Mouse (Mus musculus) c-Kit-positive CD71-negative TER-119-negative erythroid progenitor cells, embryonic 14.5 days (primary cell): ENCODE measurements around the gene Fbxw8.

Experiments
- DNase-seq: peaks from one replicate; pipeline ENCODE4 v3.0.0-alpha.2; 2013; ENCODE audit warnings: low read depth

Gene Fbxw8

DNA sequence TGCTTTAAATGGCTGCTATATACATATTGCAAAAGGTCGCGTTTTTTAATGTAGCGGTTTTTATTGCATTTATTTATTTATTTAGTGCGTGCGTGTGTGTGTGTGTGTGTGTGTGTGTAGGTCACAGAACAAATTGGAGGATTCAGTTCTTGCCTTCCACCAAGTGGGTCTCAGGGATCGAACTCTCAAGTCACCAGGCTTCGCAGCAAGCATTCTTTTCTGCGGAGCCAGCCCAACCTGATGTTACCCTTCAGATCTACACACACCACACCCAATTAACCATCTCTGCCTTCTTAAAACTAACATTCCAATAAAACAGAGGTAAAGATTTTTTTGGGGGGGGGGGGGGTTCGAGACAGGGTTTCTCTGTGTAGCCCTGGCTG, 292 bp upstream of the Fbxw8 start:
- DNase-seq = no peak

DNA sequence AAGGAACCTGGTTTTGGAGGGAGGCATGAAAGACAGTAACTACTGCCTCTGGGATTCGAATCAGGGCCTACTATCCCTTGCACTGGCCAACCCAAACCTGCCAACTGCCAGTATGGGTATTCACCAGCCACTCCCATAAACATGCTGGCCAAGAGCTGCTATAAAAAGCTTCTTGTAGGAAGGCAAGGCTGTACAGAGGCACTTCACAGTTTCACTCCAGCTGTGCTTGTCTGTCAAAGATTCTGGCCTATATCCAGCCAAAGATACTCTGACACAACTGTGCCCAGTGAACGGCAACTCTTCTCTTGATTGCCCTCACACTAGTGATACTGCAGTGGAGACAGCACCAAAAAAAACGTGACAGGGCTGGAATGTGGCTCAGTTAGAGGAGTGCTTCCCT, 5.6 kb downstream of the Fbxw8 start:
- no peak for DNase-seq

DNA sequence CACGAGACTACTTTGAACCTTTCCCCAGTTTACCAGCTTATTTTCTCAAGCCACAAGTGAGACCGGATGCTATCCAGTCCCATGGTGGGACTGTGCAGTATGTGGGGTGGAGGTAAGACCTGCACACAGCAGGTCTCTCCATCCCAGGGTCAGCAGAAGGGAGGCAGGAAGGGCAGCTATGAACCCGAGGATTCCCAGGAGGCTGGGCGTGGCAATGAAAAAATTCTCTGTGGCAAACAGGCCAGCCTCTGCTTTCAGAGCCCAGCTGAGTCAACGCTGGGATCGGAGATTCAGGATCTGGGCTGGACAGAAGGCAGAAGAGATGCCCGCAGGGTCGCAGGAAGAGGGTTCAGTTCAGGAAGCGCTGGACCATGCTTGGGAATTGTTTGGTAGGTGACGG, 8.0 kb downstream of the Fbxw8 start:
- no peak for DNase-seq

DNA sequence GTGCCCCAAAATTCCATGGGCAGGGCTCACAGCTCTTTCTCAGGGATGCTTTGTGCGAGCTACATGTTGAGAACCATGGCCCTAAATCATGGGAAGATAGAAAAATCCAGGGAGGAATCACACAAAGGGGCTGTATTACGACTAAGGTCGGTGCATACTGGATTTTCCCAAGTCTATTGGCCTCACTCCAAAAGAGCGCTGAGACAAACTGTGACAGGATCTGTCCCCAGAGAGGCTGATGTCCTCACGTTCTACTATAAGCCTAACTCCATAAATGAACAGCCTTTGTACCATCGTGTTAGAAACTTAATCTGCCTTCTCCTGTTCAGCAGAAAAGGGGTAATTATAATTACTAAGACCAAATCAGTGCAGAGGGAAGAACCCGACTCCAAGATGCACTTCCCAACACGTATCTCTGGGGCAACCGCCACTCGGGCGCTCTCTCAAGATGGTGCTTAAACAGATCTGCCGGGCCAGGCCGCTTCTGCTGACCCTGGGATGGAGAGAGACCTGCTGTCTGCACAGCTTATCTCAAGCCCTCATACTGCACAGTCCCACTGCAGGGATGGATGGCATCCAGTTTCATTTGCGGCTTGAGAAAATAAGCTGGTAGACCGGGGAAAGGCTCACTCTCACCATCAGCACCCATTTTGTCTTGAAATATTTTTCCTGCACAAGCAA, 9.1 kb downstream of the Fbxw8 start:
- DNase-seq = no peak

DNA sequence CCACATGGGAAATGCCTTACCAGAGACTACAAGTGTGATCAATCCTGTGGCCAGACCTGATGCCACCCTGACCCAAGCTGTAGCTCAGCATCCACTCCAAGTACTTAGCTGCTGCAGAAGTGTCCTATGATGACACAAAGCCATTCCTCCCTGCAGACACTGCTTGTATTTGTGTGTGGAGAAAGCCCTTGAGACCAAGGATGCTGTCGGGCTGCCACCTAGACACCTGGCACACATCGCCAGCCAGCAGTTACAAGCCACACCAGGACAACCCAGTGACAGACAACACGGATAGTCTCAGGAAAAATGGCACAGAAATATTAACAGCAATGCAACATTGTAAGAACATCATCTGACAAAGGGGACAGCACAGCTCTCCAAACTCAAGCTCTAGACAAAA, 9.8 kb downstream of the Fbxw8 start:
- no peak for DNase-seq

DNA sequence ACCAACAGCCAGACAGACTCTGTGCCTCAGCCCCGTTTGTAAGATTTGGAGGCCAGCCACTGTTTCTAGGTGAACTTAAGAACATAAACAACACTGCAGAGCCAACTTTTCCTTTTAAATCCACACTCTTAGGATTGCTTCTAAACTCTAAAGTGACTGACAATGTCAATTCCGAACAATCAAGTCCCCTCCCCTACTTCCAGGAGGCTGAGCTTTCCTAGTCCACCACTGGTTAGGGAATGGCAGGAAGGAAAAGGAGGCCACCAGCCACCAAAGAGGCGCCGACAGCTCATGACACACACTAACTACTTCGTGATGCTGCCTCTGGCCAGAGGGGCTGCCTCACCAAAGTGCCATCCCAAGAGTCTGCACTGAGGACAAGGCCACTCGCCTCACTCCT, 10.5 kb downstream of the Fbxw8 start:
- DNase-seq = no peak

DNA sequence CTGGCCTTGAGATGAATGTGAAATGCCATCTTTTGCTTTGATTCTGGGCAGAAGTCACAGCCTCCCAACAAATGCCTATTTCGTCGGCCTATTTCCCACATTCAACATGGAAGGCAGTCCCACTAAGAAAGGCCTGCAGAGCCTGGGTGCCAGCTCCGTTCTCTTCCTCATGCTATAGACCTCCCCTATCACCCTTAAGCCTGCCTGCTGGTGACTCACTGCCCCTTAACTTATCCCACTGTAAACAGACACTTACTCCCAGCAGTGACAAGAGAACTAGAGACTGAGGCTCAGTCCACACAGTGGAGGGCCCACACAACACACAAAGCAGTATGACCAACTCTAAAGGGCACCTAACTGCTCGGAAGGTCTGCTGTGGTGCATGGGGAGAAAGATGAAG, 10.9 kb downstream of the Fbxw8 start:
- DNase-seq = no peak

DNA sequence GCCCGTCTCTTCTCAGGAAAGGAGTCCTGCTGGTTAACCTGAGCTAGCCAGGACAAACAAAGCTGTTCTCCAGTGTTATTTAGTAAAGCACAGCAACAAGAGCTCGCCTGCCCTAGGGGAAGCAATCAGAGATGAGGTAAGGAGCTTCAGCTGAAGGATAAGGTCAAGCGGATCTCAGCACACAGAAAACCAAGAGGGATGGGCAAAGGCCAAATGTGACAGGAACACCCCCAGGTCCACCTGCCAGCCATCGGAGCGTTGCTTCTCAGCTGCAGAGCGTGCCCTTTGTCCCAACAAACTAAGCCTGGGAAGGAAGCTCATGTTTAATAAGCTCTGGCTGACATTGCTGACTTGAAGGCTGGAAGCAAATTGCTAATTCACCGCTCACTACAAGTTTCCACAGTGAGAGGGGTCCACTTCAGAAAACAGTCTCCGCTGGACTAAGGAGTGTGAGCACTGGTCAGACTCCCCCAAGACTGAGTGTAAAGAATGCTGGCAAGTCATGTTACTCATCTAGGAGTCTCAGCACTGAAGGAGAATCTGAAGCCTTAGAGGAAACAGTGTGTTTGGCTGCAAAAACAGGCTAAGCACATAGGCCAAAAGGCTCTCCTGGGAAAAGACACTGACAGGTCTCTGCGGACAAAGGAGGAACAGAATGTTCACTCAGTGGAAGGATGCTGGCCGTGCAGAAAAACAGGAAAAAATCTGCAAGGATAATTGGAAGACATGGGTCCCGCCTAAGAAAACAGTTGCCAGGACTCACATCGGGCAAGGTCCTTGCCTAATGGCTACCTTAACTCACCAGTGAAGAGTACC, 11.8 kb downstream of the Fbxw8 start:
- no peak for DNase-seq

DNA sequence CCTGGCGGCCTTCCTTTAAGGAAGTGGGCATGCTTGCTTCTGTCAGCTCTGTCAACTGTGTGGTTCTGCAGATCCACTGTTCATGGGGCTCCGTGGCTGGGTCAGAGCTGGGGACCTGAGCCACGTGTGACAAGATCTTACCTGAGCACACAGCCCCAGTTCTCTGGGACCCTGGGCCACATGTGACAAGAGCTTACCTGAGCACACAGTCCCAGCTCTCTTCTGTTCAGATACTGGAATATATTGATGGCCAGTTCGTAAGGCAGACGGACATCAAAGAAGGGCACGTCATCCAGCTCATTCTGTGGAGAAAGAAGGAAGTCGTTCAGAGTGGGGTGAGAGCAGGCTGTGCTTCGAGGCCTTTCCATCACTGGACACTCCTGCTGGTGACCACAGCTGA, 12.8 kb downstream of the Fbxw8 start:
- DNase-seq = no peak

DNA sequence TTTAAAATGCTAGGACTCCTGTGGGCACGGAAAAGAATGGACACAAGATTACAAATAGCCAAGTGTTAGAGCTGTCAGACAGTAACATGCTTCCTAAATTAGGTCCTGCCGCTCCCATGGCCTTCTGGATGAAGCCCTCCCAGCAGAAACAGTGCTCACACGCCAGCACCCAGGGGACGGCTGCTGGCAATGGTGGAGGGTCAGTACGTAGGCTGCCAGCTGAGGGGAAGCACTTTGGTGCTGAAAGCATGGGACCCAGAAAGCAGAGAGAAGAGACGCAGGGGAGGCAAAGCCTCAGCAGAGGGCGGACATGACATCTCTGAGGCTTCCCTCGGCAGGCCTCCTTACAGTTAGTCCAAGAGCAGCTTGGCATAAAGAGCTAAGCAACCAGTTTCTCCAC, 15.6 kb downstream of the Fbxw8 start:
- DNase-seq = no peak

DNA sequence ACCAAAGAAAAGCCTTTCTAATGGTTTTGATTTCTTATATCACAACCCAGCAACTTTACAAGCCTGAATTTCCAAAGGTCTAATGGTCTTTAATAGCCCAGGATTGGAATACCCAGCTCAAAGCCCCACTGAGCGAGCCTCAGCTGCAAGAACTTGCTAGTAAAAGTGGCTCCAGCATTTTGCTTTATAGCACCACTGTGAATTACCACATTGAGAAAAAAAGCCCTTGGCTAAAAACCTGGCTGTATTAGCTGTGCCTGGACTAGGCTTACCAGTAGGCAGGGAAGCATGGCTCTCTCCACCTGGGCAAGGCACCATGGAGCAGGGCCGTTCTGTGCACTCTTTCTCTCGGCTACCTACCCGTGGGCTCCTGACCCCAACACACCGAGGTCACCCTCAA, 18.9 kb downstream of the Fbxw8 start:
- DNase-seq = no peak

DNA sequence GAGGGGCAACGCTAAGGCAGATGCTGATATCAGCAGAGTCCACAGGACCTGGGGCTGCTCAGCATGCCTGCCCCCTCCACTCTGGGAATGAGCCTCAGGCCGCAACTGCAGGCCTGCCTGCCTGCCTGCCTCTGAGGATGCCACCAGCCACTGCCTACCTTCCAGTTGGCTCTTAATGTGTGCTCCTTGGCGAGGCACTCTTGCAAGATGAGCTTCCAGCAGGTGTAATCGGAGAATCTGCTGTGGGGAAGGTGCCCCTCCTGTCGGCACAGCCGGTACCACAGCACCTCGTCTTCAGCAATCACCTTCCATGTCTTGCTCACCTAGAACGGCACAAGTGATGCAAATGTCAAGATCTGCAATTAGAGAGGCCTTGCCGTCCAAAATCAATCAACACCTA, 26.6 kb downstream of the Fbxw8 start:
- no peak for DNase-seq

DNA sequence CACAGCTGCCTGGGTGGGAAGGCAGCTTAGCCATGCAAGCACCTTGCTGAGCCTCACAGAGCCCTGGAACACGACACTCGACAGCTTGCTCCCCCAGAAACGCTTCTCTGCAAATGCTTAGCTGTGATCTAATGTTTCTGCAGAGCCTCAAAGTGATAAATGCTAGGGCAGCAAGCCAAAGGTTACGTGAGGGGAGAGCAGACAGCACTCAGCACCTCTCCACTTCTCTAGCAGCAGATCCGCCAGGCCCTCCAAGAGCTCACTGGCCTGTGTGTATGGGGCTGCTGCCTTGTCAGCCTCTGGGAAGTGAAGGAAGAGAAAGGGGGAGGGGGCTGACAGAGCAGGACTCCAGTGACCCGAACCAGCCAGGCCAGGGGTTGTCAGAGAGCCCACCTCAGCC, 27.1 kb downstream of the Fbxw8 start:
- no peak for DNase-seq

DNA sequence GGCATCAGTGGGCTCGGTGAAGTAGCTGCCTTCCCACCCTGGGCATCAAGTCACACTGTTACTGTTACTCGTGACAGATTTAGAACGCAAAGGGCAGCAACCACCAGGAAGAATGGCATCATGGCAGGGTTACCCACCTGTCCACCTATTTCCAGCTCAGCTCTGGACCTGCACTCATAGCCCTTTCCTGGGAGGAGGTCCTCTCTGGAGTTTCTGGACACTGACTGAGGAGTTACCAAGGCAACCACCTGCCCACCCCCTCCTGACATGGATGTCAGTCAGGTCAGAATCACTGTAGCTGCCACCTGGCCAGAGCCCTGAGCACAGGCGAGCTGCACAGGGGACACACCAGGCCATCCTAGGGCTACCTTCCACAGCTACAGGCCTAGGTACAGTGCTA, 28.6 kb downstream of the Fbxw8 start:
- no peak for DNase-seq

DNA sequence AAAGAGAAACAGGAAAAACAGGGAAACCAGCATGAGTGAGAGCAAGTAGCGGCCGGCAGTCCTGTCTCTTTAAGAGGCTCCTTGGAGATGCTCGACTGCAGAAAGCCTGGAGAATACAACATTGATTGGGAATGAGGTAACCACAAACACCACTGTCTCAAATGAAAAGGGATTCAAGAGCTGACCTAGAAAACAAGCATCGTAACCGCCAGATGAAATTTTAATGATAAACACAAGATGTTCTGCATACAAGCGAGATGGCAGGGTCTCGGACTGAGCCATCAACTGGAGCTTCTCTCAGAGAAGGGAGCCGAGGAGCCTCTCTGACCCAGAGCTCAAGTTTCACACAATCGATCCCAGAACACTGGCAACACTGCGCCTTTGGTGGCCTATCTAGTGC, 32.2 kb downstream of the Fbxw8 start:
- DNase-seq = no peak

DNA sequence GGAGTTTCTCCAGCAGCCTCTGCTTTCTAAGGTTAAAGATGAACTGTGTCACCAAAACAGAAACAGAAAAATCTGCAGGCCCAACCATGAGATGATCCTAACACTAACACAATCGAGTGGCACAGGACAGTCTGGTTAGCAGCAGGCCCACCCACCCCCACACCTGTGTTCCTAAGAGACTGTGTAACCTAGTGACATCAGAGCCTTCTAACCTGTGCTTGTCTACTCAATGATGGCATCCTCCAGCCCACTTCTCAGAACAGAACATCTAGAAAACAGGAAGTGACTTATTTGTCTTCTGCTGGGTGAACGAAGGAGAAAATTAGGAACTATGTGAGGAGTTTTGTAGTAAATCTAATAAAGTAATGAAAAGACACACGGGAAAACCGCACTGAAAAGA, 33.3 kb downstream of the Fbxw8 start:
- no peak for DNase-seq

DNA sequence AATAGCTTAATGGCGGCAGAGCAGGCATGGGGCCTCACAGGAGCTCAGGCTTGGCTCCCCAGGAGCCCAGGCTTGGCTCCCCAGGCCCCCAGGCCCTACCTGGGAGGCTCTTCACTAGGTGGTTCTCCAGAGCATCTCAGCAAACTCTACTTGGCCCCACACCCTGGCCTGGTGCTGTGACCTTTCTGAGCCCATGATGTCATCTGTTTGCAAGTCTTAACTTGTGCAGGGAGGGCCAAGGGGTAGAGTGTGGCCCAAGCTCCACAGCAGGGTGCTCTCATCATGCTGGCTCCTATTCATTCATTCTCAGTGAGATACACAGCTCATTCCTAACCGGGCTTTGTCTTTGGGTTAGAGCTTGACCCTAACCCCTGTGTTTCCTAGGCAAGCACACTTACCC, 34.6 kb downstream of the Fbxw8 start:
- DNase-seq = no peak

DNA sequence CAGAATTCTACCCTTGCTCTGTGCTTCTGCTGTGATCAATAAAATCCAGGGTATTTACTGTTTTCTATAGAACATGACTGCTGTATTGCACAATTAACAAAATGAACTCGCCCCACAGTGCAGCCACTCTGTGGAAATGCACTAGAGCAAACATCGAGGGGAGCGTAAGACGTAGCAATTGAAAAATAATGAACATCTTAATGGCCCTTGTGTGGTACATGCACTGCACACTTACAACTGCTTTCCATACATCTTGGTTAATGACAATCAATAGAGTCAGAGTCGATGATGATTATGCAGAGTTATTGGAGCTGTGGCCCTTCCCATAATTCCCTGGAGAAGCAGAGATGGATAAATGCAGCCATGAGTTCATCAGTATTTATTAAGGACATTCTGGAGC, 36.3 kb downstream of the Fbxw8 start:
- DNase-seq = no peak

DNA sequence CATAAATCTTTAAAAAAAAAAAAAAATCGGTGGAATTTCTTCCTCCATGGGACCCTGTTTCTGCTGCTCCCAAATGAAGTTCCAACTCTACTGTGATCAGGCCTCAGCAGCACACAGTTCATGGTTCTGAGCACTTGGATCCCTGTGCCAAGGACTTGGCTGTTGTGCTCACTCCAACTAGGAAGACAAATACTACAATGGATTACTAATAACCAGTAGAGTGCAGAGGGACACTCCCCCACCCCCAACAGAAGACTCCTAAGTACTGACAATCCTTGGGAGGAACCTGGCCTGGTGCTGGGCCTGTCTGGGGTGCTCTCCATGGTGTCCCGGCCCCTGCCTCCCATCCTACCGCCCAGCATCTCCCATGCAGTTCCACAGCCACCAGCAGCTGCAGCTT, 36.9 kb downstream of the Fbxw8 start:
- DNase-seq = no peak

DNA sequence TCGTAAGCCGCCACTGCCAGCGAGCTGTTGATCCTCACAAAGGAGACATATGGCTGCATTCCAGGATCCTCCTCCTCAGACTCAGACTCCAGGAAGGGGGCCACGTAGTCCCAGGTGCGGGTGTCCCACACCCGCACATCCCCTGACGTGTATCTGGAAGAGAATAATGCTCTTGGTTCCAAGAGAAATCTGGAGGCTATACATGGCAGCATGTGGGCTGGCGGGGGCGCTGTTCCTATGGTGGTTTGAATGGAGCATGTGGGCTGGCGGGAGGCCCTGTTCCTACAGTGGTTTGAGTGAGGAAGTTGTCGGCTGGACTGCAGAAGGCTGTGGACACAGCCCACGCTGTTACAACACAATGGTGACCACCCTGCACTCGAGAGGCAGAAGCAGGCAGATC, 41.6 kb downstream of the Fbxw8 start:
- no peak for DNase-seq

DNA sequence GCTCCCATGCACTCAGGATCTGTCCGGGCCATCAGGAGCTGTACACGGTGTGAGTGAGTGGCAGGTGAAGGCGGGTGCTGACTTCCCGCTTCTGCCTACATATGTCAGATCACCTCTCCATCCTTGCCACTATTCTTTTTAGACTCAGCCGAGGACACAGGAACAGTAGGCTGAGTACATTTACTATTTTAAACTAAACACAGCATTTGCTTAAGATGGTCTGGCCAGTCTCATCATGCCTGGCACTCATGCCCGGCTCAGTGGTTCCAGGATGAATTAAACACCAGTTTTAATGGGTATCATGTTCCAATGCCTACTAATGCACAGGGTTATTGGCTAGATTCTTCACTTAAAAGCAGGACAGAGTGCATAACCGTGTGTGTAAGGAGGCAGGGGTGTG, 42.2 kb downstream of the Fbxw8 start:
- DNase-seq = no peak

DNA sequence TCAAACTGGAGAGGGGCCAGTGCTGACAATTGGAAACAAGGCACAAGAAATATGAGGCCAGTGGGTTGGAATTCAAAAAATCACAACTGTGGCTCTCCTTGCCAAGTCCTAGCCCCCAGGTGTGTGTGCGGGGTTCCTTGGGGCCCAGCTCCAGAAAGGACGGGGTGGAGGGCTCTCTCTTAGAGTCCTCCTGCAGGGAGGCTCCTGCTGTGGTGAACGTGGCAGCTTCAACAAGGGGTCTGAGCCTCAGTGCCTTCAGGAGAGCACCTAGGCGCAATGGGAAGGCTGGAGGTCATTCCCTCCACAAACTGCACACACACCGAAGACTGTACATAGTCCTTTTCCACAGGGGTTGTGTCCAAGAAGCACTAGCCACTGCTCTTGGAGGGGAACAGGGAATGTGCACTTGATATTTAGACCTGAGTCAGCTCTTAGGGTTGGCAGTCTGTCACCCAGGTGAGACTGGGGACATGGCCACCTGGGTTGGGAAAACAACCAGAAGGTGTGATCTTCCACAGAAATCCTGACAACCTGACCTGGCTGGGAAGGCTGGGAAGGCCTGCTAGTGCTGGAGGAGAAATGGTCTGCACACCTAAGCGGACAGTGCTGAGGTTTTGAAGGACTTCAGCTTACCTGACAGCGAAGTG, 46.3 kb downstream of the Fbxw8 start:
- no peak for DNase-seq

DNA sequence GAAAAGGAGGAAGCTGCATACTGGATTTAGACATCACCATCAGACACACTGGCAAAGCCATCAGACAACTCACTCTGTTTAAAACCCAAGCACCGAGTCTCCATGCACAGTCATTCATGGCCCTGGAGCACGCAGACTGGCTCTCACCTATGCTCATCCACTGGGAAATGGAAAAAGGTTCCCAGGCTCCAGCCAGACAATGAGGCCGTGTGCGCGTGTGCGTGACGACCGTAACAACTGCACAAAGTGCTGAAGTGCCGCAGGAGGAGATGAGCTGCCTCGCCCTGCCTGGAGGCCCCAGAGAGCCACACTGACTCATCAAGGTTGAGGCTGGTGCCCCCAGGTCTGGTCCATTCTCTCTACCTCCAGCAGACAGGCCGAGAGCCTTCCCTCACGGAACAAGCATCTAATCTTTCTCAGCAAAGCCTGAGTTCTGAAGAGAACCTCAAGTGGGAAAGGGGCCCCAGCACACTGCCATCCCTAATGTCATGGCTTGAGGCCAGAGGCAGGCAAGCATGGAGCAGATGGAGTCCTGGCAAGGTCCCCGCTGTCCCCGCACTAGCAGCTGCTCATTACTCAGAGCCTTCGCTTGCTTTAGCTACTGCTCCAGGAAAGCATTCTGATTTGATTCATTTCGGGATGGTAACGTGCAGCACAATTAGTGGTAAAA, 47.0 kb downstream of the Fbxw8 start:
- DNase-seq = no peak
